16 mouse cellular contexts compared by ENCODE assay signal in the genomic region with DNA sequence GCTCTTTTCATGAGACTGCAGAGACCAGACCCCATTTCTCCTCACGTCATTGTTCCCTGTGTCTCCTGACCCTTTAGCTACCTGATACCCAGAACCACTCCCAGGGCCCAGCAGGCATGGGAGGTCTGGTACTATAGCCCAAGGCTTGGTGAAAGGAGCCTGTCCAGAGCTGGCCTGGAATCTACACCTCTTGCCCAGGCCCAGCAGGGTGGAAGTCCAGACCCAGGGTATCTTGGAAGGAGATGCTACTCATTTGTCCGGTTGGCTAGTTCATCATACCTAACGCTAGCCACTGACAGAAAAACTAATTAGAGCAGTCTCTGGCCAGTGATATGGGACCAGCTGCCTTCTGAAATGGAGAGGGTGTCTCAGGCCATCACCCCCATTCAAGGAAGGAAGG. TPM values are rescaled to one million over a fixed set of nuclear protein-coding genes. Genes with fewer than 3 reads are reported as not detected.
"Had no signal": no experiment of that assay in that cellular context is flagged by ENCODE, and none has a peak within 500 bp of the region (broad histone marks: within the 10 kb centered on the region; RNA-seq: fewer than 3 reads in every experiment).

No protein-coding gene starts in this region.

- H3K4me3 ChIP-seq: limb, embryonic 13.5 days; midbrain, embryonic 12.5 days; neural tube, embryonic 13.5 days had no signal

- DNase-seq: kidney, adult 9 months; kidney, postnatal 36 days; layer of hippocampus, adult 9-11 months; layer of hippocampus, postnatal 36 days; lung, adult 18-20 months; retina, postnatal 1 day; right cerebral cortex, postnatal 14 days; thymus, postnatal 36 days had no signal

- H3K27ac ChIP-seq: kidney, postnatal 0 days; limb, embryonic 13.5 days; liver, embryonic 14.5 days; midbrain, embryonic 12.5 days; neural tube, embryonic 13.5 days had no signal

RNA-seq across cellular contexts. Expression of a gene that starts 43.9 kb away (rescaled TPM):
- total RNA-seq: layer of hippocampus, adult 18-20 months; layer of hippocampus, postnatal 36 days; left cerebral cortex, postnatal 36 days; megakaryocyte-erythroid progenitor cell, adult 5-6 weeks had no signal

RNA-seq across cellular contexts. Expression of a gene that starts 51.7 kb away (rescaled TPM):
- total RNA-seq: megakaryocyte-erythroid progenitor cell, adult 5-6 weeks had no signal
